Mouse (Mus musculus) hindbrain, postnatal 0 days (tissue): ENCODE results near the gene Rplp1. TPM values are rescaled to one million over a fixed set of nuclear protein-coding genes. Genes with fewer than 3 reads are reported as not detected.
A peak's percentile ranks its signal among the peaks of the same experiment; 100 is the strongest.

Source experiments
- ATAC-seq: fragments of 200-750 bp; cut with Nextera tagmentation; 2 replicates; pipeline ENCODE4 v1.8.0; 2017; ENCODE audit warnings: mild to moderate bottlenecking, moderate TSS enrichment, moderate library complexity
- DNase-seq: peaks from one replicate; pipeline ENCODE4 v3.0.0-alpha.2; 2015; ENCODE audit warnings: low spot score
- H3K27ac ChIP-seq: fragments of 300-500 bp; sonication (generic); 2 replicates; pipeline ENCODE4 v1.5.1; 2014; ENCODE audit warnings: mild to moderate bottlenecking
- H3K27me3 ChIP-seq: fragments of 300-500 bp; sonication (generic); 2 replicates; pipeline ENCODE4 v1.6.1; 2014; ENCODE audit warnings: low read length, mixed read lengths; ENCODE audit not compliant: insufficient read depth
- H3K36me3 ChIP-seq: fragments of 300-500 bp; sonication (generic); 2 replicates; pipeline ENCODE4 v1.6.1; 2014; ENCODE audit warnings: low read length, mixed read lengths; ENCODE audit not compliant: insufficient read depth
- H3K4me1 ChIP-seq: fragments of 300-500 bp; sonication (generic); 2 replicates; pipeline ENCODE4 v1.6.1; 2014; ENCODE audit warnings: antibody characterized with exemption, low read length, mixed read lengths; ENCODE audit not compliant: insufficient read depth
- H3K4me2 ChIP-seq: fragments of 300-500 bp; sonication (generic); 2 replicates; pipeline ENCODE4 v1.6.1; 2014; ENCODE audit warnings: low read depth, mild to moderate bottlenecking, low read length, moderate library complexity, mixed read lengths
- H3K4me3 ChIP-seq: fragments of 300-500 bp; sonication (generic); 2 replicates; pipeline ENCODE4 v1.5.1; 2014; ENCODE audit warnings: low read length
- H3K9ac ChIP-seq: fragments of 300-500 bp; sonication (generic); replicated peaks from 2 replicates; pipeline ENCODE4 v1.6.1; 2014; ENCODE audit warnings: mild to moderate bottlenecking, low read length, moderate library complexity, mixed read lengths
- H3K9me3 ChIP-seq: fragments of 300-500 bp; sonication (generic); 2 replicates; pipeline ENCODE4 v1.6.1; 2016; ENCODE audit warnings: low read length, mixed read lengths
- CTCF ChIP-seq: IDR thresholded peaks from 2 replicates; pipeline ENCODE4 v1.5.1; 2016; ENCODE audit warnings: antibody characterized with exemption, control low read depth, low read depth
- WGBS: fragments of 180-500 bp; shearing (Covaris S2); extraction: QIAGEN DNeasy Blood & Tissue Kit; methylation state at CpG from one replicate; pipeline ENCODE4 v1.1.7; 2014; 5-methylcytosine and 5-hydroxymethylcytosine counted together
- polyA plus RNA-seq: library from polyadenylated mRNA; unstranded; fragments of >200 nt; fragmentation: Nextera tagmentation; extraction: Ambion mirVana; gene quantifications from 2 replicates; pipeline ENCODE4 v1.2.1, GENCODE M21; 2015
- total RNA-seq: library from RNA; depleted of rRNA; stranded (reverse); fragments of >200 nt; gene quantifications from 2 replicates; pipeline ENCODE4 v1.2.3, GENCODE M21; 2014

Rplp1 gene
- total and polyA plus RNA-seq, 2 experiments from 2014 or later: 1,080 to 4,239 TPM

- H3K27me3 ChIP-seq: no peaks in the 10 kb centered on the region
- no peak for ATAC-seq
- no peak overlapping the region for H3K9ac ChIP-seq
- WGBS: 70% methylated on average over 8 of the region's 8 CpGs
- no peaks in the 10 kb centered on the region for H3K36me3 ChIP-seq
- H3K4me1 ChIP-seq: no peaks in the 10 kb centered on the region
- no peaks in the 10 kb centered on the region for H3K9me3 ChIP-seq
- TF ChIP-seq CTCF: no peak
- DNase-seq: no peak
- no peak overlapping the region for H3K4me3 ChIP-seq
- H3K4me2 ChIP-seq: no peak overlapping the region
- H3K27ac ChIP-seq: no peak overlapping the region
Measured at GRCm38 (mm10) chr9:61895014-61895413, 19.3 kb downstream of the Rplp1 start.

GRCm38 (mm10) chr9:61889855-61890254 lies 24.5 kb downstream of the Rplp1 start:
- TF ChIP-seq CTCF: no peak
- Histone ChIP-seq H3K4me3 (no peak overlapping the region), H3K36me3 (no peaks in the 10 kb centered on the region), H3K9ac (no peak overlapping the region), H3K9me3 (no peaks in the 10 kb centered on the region), H3K4me1 (0 out of 2 replicates have a peak, but pooled peaks cover 6% of the 10 kb centered on the region), H3K4me2 (no peak overlapping the region), H3K27me3 (no peaks in the 10 kb centered on the region), H3K27ac (peak overlapping the region; percentile 54)
- ATAC-seq: peak; percentile 73
- DNase-seq: peak; percentile 70
- WGBS: 30% methylated on average over 8 of the region's 8 CpGs

GRCm38 (mm10) chr9:61887661-61888379 lies 26.5 kb downstream of the Rplp1 start:
- Histone ChIP-seq H3K4me2 (no peak overlapping the region), H3K4me3 (no peak overlapping the region), H3K27me3 (no peaks in the 10 kb centered on the region), H3K27ac (peak overlapping the region; percentile 22; the same call in 1 of the 2 replicates), H3K9ac (no peak overlapping the region), H3K36me3 (no peaks in the 10 kb centered on the region), H3K9me3 (no peaks in the 10 kb centered on the region), H3K4me1 (0 out of 2 replicates have a peak, but pooled peaks cover 9% of the 10 kb centered on the region)
- DNase-seq: peak; percentile 81
- 27% methylated on average over 11 of the region's 11 CpGs for WGBS
- TF ChIP-seq CTCF: no peak
- peak; percentile 75 for ATAC-seq

- Histone ChIP-seq H3K9me3 (no peaks in the 10 kb centered on the region), H3K9ac (no peak overlapping the region), H3K27me3 (no peaks in the 10 kb centered on the region), H3K4me1 (0 out of 2 replicates have a peak, but pooled peaks cover 9% of the 10 kb centered on the region), H3K27ac (no peak overlapping the region), H3K4me2 (no peak overlapping the region), H3K36me3 (no peaks in the 10 kb centered on the region), H3K4me3 (no peak overlapping the region)
- TF ChIP-seq CTCF: no peak
- DNase-seq (no peak), ATAC-seq (no peak)
- 75% methylated on average over 7 of the region's 7 CpGs for WGBS
Measured at GRCm38 (mm10) chr9:61885964-61886363, 28.4 kb downstream of the Rplp1 start.

GRCm38 (mm10) chr9:61884936-61885335 lies 29.4 kb downstream of the Rplp1 start:
- Histone ChIP-seq H3K9me3 (no peaks in the 10 kb centered on the region), H3K27ac (no peak overlapping the region), H3K4me3 (no peak overlapping the region), H3K4me1 (0 out of 2 replicates have a peak, but pooled peaks cover 9% of the 10 kb centered on the region), H3K27me3 (no peaks in the 10 kb centered on the region), H3K36me3 (no peaks in the 10 kb centered on the region), H3K4me2 (no peak overlapping the region), H3K9ac (no peak overlapping the region)
- 25% methylated on average over 12 of the region's 13 CpGs for WGBS
- ATAC-seq: peak; percentile 22; the same call in 1 of the 2 replicates
- peak; percentile 60 for DNase-seq
- no peak for TF ChIP-seq CTCF

- H3K27me3 ChIP-seq: no peaks in the 10 kb centered on the region
- H3K36me3 ChIP-seq: no peaks in the 10 kb centered on the region
- H3K4me1 ChIP-seq: 0 out of 2 replicates have a peak, but pooled peaks cover 9% of the 10 kb centered on the region
- no peaks in the 10 kb centered on the region for H3K9me3 ChIP-seq
- H3K27ac ChIP-seq: no peak overlapping the region
- WGBS: 55% methylated on average over 7 of the region's 7 CpGs
- no peak overlapping the region for H3K9ac ChIP-seq
- H3K4me3 ChIP-seq: no peak overlapping the region
- ATAC-seq (no peak), DNase-seq (no peak)
- no peak for TF ChIP-seq CTCF
- H3K4me2 ChIP-seq: no peak overlapping the region
Measured at GRCm38 (mm10) chr9:61884375-61884774, 30.0 kb downstream of the Rplp1 start.

- no peaks in the 10 kb centered on the region for H3K27me3 ChIP-seq
- ATAC-seq (no peak; the same call in 1 of the 2 replicates), DNase-seq (no peak)
- TF ChIP-seq CTCF: no peak
- WGBS: 60% methylated on average over 3 of the region's 3 CpGs
- H3K4me1 ChIP-seq: peaks cover 18% of the 10 kb centered on the region; the same call in 1 of the 2 replicates
- H3K4me3 ChIP-seq: no peak overlapping the region
- no peak overlapping the region for H3K4me2 ChIP-seq
- H3K36me3 ChIP-seq: no peaks in the 10 kb centered on the region
- no peaks in the 10 kb centered on the region for H3K9me3 ChIP-seq
- H3K27ac ChIP-seq: no peak overlapping the region
- H3K9ac ChIP-seq: no peak overlapping the region
Measured at GRCm38 (mm10) chr9:61882179-61882578, 32.2 kb downstream of the Rplp1 start.
